Mouse (Mus musculus): Measurements from ENCODE around the gene Gstp1.

Gene Gstp1

DNA sequence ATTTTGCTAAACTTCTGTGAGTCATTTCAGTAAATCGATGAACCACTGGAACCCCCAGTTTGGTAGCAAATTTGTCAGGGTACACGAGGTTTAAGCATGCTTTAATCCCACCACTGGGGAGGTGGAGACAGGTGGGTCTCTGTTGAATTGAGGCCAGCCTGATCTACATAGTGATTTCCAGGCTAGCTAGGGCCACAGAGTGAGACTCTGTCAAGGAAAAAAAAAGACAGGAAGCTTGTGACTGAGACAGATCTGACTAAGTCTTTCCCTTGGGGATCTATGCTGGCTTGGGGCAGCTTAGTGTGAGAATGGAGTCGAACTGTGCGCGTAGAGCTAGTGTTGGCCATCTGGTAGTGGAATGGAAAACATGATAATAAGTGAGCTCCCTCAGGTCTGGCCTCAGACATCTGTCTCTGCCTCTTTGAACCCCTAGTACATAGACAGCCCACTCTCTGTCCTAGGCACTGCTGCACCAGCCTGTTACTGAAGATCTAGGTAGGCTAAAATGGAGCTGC is 14.8 kb upstream of the Gstp1 start:
- ChIA-PET POLR2A (interaction anchor here (0.6 to 8.7 kb wide), 27 partner anchors 10 to 600 kb away, joined by 3 to 98 read pairs (median 3); partner anchors contain the start of genes Cdk2ap2 (in 2 of the 4), Gstp1 (in 2 of the 4), Clcf1 (in 1 of the 4) and Ndufv1 (in 1 of the 4)), CTCF (interaction anchor here (0.6 to 4.7 kb wide), 64 partner anchors 8 to 345 kb away, joined by 3 to 53 read pairs (median 5); partner anchors contain the start of genes Ndufv1 (in 3 of the 4), Aip (in 2 of the 4), Acy3 (in 1 of the 4) and Cabp2 (in 1 of the 4))

DNA sequence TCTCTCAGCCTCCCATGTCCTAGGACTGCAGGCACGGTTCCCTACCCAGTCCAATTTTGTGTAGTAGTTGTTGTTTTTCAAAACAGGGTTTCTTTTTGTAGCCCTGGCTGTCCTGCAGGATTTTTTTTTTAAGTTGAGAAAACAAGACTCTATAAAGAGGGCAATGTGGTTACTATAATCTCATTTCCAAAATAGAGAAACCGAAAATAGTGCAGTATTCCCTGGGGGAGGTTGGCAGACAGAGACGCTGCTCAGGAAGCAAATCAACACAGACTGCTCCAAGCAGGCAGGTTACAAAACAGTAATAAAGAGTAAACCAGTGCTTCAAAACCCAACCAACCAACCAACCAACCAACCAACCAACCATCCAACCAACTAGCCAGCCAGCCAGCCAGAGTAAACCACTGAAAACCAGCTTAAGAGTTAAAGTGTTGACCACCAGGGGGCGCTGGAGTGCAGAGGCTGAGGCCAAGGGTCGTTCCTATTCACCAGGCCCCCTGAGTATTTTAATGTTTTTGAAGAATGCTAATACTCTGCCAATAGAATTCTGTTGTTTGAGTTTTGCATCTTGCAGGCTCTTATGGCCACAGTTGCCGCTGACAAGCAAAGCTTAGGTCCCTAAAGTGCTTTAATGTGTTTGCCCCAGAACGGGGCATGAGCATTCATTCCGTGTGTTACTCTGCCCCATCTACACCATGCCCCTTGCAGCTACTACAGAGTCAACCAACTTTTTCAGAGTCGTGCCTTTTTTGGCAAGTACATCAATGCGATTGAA is 14.1 kb upstream of the Gstp1 start:
- POLR2A ChIA-PET: interaction anchor here (0.5 to 8.7 kb wide), 27 partner anchors 8 to 600 kb away, joined by 3 to 98 read pairs (median 3); partner anchors contain the start of genes Cdk2ap2 (in 2 of the 4), Gstp1 (in 2 of the 4), Clcf1 (in 1 of the 4) and Ndufv1 (in 1 of the 4)
- CTCF ChIA-PET: interaction anchor here (0.5 to 4.7 kb wide), 104 partner anchors 9 to 989 kb away, joined by 3 to 53 read pairs (median 4); partner anchors contain the start of genes Ndufv1 (in 4 of the 4), Aip (in 2 of the 4), Cdk2ap2 (in 2 of the 4) and Pold4 (in 2 of the 4)

DNA sequence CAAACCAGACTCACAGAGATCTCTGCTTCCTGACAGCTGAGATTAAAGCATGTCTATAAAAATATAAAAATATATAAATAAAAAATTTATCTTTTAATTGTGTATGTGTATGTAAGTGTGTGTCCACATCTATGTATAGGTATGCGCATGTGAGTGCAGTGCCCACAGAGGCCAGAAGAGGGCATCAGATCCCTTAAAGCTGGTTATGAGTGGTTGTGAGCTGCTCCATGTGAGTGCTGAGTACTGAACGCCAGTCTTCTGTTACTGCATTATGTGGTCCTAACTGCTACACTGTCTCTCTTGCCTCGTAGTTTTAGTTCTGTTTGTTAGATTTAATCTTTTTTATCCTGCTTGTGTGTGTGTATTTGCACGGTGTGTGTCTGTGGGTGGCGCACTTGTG is 13.2 kb upstream of the Gstp1 start:
- POLR2A ChIA-PET: interaction anchor here in 2 of 4 experiments (0.9 to 8.7 kb wide), 11 partner anchors 8 to 459 kb away, joined by 3 to 98 read pairs (median 6); partner anchors contain the start of genes Cdk2ap2 (in 1 of the 2), Gstp1 (in 1 of the 2) and Pcx (in 1 of the 2)
- CTCF ChIA-PET: interaction anchor here (0.5 to 4.7 kb wide), 47 partner anchors 9 to 347 kb away, joined by 3 to 53 read pairs (median 5); partner anchors contain the start of genes Cdk2ap2 (in 2 of the 4), Ndufv1 (in 2 of the 4), Gm49405 (in 1 of the 4) and Grk2 (in 1 of the 4)

DNA sequence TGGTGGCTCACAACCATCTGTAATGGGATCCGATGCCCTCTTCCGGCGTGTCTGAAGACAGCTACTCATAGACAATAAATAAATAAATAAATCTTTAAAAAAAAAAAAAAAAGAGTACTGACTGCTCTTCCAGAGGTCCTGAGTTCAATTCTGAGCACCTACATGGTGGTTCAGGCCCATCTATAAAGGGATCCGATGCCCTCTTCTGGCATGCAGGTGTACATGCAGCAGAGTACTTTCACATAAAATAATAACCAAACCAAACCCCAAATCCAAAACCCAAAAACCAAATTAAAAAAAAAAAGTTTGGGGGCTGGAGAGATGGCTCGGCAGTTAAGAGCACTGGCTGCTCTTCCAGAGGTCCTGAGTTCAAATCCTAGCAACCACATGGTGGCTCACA is 11.3 kb upstream of the Gstp1 start:
- ChIA-PET CTCF (interaction anchor here in 3 of 4 experiments (0.6 to 4.8 kb wide), 17 partner anchors 8 to 330 kb away, joined by 3 to 39 read pairs (median 4); partner anchors contain the start of genes Gstp3 (in 2 of the 3), Aip (in 1 of the 3), Gm49405 (in 1 of the 3) and Ndufv1 (in 1 of the 3)), POLR2A (interaction anchor here in 3 of 4 experiments (0.6 to 8.7 kb wide), 10 partner anchors 9 to 129 kb away, joined by 3 to 98 read pairs (median 25); partner anchors contain the start of genes Ndufv1 (in 2 of the 3), Gstp1 (in 1 of the 3) and Gstp3 (in 1 of the 3))

DNA sequence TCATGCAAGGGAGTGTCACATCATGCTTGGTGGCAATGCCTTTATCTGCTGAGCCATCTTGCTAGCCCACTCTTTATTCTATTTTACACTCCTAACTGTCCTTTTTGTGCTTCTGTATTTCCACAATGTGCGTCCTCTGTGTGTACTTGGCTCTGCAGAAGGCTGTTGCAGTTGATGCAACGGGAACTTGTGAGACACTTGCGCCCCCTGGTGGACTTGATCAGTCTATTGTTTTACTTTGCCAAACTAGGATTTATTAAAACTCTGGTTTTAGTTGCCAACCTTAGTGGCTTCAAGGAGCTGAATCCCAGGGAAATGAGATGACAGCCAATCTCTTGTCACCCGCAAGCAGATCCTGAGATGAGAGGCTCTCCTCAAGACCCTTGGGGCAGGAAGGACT is 10.1 kb upstream of the Gstp1 start:
- ChIA-PET CTCF (interaction anchor here (0.6 to 4.8 kb wide), 22 partner anchors 9 to 649 kb away, joined by 3 to 39 read pairs (median 4); partner anchors contain the start of genes Gstp1 (in 2 of the 4), Ndufv1 (in 2 of the 4), Aldh3b1 (in 1 of the 4) and Gm49405 (in 1 of the 4)), POLR2A (interaction anchor here (0.6 to 8.7 kb wide), 52 partner anchors 9 to 1764 kb away, joined by 3 to 109 read pairs (median 10); partner anchors contain the start of genes Gm49405 (in 3 of the 4), Gstp1 (in 3 of the 4), Gstp3 (in 3 of the 4) and Ndufv1 (in 3 of the 4))

DNA sequence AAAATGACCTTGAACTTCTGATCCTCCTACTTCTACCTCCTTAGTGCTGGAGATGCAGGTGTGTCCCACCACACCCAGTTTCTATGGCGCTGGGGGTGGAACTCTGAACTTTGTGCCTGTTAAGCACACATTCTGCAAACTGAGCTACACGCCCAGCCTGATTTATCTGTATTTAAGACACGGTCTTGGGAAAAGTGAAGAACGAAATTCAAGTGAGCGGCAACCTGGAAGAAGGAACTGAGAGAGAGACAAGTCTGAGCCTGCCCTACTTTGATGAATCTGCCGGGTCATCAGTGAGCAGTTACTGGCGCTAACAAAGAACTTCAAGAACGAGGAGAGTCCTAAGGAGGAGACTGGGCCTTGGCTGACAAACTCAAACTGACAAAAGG is 9.1 kb upstream of the Gstp1 start:
- POLR2A ChIA-PET: interaction anchor here (0.6 to 8.7 kb wide), 121 partner anchors 8 to 514 kb away, joined by 3 to 109 read pairs (median 6); partner anchors contain the start of genes Gstp1 (in 4 of the 4), Gm49405 (in 3 of the 4), Gstp3 (in 3 of the 4) and Ndufv1 (in 3 of the 4)
- CTCF ChIA-PET: interaction anchor here (0.5 to 4.8 kb wide), 60 partner anchors 9 to 915 kb away, joined by 3 to 39 read pairs (median 4); partner anchors contain the start of genes Ndufv1 (in 4 of the 4), Gstp1 (in 3 of the 4), Cdk2ap2 (in 2 of the 4) and Gm49405 (in 2 of the 4)

DNA sequence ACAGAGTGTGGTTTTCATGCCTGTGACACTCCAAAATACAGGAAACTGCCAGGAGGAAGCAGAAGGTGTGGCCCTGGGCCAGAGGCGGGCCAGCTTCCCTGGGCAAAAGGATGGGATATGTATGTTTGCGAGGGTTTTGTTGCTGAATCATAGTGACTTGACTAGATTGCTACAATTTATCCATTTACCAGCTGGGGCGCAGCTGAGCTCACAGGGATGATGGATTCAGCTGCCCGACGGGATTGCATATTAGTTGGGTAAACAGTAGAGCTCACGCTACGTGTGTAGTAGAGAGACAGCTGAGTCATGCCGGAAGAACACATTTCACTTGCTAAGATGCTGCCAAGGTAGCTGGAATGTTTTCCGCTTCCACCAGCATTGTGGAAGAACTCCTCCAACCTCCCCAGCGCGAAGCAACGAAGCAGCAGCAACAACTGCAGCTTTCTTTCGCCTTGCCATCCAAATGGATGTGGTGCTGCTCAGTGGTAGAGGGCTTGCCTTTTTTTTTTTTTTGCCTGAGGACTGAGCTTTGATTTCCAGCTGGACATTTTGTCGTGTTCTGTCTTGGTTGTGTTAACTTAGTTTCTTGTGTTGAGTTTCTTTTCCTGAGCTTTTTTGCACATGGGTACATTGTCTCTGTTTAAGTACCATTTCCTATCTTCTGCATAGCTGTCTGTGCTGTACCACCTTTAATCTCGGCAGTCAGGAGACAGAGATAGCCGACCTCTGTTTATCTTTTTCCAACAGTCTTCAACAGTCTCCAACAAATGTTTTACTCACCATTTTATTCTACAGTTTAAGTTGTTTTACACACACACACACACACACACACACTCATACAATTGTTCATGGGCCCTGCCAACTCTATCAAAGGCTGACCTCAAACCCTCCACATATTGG is 8.4 kb upstream of the Gstp1 start, which contains the start of gene Gstp2:
TSS of gene Gstp2 (minus strand) at position 58 of the 900 bp plus-strand sequence.
- POLR2A ChIA-PET: interaction anchor here (0.6 to 8.7 kb wide), 149 partner anchors 8 to 1795 kb away, joined by 3 to 109 read pairs (median 5); partner anchors contain the start of genes Gstp1 (in 4 of the 4), Ndufv1 (in 4 of the 4), Cdk2ap2 (in 3 of the 4) and Gm49405 (in 3 of the 4)
- CTCF ChIA-PET: interaction anchor here (0.5 to 4.8 kb wide), 68 partner anchors 8 to 916 kb away, joined by 3 to 39 read pairs (median 4); partner anchors contain the start of genes Ndufv1 (in 4 of the 4), Cdk2ap2 (in 2 of the 4), Gm49405 (in 2 of the 4) and Nudt8 (in 2 of the 4)

DNA sequence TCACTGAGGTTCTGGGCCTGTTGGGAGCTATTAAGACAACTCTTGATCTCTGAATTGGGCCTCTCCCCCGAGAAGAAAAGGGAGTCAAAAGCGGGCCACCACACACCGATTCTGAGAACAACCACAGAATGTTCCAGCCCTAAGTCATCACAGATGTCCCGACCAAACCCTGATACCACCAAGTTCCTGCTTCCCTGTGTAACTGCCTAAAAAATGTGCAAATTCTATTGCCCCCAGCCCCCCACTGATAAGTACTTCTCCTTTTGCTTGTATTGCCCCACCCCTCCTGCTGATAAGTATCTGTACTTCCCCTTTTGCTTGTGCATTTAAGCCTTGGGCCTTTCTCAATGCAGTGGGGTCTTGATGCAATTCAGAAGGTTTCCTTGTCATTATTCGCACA is 6.3 kb upstream of the Gstp1 start:
- ChIA-PET POLR2A (interaction anchor here in 3 of 4 experiments (0.6 to 5.1 kb wide), 12 partner anchors 7 to 201 kb away, joined by 3 to 82 read pairs (median 4); partner anchors contain the start of gene Gstp1 (in 1 of the 3)), CTCF (interaction anchor here in 2 of 4 experiments (0.6 to 2.8 kb wide), 4 partner anchors 13 to 1156 kb away, joined by 3 to 10 read pairs (median 4); no protein-coding TSS in a partner anchor)

DNA sequence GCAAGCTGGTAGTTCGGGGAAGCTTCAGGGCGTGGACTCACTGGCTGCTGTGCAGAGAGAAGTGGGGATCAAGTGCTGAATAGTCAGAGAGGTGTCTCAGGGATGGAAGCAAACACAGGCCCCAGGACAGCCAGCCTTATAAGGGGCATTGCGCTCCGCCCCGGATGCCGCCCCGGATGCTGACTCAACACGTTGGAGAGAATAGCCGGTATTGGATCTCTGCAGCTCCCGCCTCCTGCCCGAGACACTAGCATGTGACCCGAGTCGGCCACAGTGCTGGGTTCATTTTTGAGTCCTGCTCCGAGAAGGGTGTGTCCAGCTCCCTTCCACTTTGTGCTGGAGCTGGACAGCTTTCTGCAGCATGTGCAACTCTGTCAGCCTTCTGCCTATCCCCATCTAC is 4.3 kb upstream of the Gstp1 start:
- ChIA-PET CTCF (interaction anchor here (0.6 to 2.7 kb wide), 20 partner anchors 9 to 1008 kb away, joined by 3 to 20 read pairs (median 5); partner anchors contain the start of genes Ndufv1 (in 2 of the 4), Aip (in 1 of the 4), Aldh3b2 (in 1 of the 4) and Gm49405 (in 1 of the 4)), POLR2A (interaction anchor here in 3 of 4 experiments (0.6 to 4.3 kb wide), 116 partner anchors 8 to 505 kb away, joined by 3 to 42 read pairs (median 4); partner anchors contain the start of genes Cdk2ap2 (in 3 of the 3), Ndufv1 (in 3 of the 3), 1810055G02Rik (in 2 of the 3) and Gm49405 (in 2 of the 3))

DNA sequence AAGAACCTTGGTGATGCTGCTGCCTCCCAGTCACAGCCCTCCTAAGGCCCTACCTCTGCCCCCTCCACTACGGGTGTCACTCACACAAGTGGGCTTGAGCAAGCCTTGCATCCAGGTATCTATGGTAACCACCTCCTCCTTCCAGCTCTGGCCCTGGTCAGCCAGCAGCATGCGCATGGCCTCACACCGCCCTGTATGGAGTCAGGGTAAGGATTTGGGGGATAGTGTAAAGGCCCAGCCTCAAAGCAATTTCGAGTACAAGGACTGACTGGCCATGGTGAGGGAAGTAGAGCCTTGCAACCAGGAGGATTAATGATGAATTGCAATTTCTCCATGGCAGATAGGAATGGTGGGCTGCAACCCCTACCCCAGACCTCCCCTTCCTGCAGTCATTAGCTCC is 3.7 kb upstream of the Gstp1 start:
- ChIA-PET CTCF (interaction anchor here in 3 of 4 experiments (0.6 to 2.7 kb wide), 13 partner anchors 10 to 951 kb away, joined by 3 to 20 read pairs (median 6); partner anchors contain the start of genes Aip (in 1 of the 3), Gm49405 (in 1 of the 3), Ndufv1 (in 1 of the 3) and Nudt8 (in 1 of the 3)), POLR2A (interaction anchor here in 3 of 4 experiments (0.6 to 4.3 kb wide), 86 partner anchors 7 to 504 kb away, joined by 3 to 42 read pairs (median 5); partner anchors contain the start of genes Cdk2ap2 (in 3 of the 3), Ndufv1 (in 3 of the 3), Gm49405 (in 2 of the 3) and Gstp3 (in 2 of the 3))

DNA sequence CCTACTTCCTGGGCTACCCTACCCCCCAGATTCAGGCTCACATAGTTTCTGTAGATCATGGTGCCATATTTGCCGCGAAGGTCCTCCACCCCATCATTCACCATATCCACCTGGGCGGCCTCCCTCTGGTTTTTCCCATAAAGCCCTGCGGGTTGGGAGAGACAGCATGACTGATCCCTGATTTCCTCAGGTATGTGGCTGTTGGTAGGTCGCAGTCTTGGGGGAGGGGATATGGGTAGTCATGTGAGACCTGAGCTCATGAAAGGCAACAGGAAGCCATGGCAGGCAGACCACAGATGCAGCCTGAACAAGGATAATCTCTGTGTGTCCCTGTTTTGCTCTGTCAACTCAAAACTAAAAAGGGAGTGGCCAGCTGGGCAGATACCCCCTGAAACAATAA is 3.2 kb upstream of the Gstp1 start:
- POLR2A ChIA-PET: interaction anchor here in 3 of 4 experiments (1.3 to 4.3 kb wide), 17 partner anchors 9 to 151 kb away, joined by 3 to 42 read pairs (median 13); partner anchors contain the start of genes Ndufv1 (in 3 of the 3), Gm49405 (in 2 of the 3), Nudt8 (in 2 of the 3) and Acy3 (in 1 of the 3)
- CTCF ChIA-PET: interaction anchor here in 2 of 4 experiments (0.6 to 2.7 kb wide), 5 partner anchors 11 to 952 kb away, joined by 3 to 20 read pairs (median 10); partner anchors contain the start of gene Ndufv1 (in 1 of the 2)

DNA sequence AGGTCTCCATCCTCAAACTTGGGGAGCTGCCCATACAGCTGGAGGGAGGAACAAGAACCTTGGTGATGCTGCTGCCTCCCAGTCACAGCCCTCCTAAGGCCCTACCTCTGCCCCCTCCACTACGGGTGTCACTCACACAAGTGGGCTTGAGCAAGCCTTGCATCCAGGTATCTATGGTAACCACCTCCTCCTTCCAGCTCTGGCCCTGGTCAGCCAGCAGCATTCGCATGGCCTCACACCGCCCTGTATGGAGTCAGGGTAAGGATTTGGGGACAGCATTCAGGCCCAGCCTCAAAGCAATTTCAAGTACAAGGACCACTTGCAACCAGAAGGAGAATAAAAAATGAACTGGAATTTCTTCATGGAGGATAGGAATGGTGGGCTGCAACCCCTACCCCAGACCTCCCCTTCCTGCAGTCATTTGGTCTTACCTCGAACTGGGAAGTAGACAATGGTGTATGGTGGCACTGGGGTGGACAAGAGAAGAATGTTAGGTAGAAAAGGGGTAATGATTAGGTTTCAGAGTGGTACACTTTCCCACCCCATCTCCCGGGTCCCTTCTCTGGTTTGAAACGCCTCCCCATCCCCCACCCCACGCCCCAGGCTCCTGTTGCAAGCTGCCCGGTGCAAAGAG is 514 bp downstream of the Gstp1 start:
- POLR2A ChIA-PET: interaction anchor here (0.5 to 5.0 kb wide), 46 partner anchors 9 to 346 kb away, joined by 3 to 82 read pairs (median 4); partner anchors contain the start of genes Gstp2 (in 4 of the 4), Gm49405 (in 3 of the 4), Nudt8 (in 3 of the 4) and Cdk2ap2 (in 2 of the 4)

DNA sequence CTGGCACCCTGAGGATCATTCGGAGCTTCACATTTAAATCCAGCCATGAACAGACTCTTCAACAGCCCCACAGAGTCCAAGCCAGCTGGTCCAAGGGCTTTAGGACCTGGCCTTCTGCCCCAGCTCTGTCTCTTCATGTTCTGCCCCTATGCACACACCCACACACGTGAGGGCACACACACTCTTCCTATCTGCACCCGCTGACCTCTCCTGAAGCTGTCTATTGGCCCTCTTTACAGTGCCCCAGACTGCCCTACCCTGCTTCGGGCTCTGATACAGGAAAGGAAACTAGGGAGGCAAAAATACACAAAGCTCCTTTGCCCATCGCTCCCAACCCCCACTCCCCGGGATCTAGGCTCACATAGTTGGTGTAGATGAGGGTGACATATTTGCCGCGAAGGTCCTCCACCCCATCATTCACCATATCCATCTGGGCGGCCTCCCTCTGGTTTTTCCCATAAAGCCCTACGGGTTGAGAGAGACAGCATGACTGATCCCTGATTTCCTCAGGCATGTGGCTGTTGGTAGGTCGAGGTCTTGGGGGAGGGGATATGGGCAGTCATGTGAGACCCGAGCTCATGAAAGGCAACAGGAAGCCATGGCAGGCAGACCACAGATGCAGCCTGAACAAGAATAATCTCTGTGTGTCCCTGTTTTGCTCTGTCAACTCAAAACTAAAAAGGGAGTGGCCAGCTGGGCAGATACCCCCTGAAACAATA is 1.3 kb downstream of the Gstp1 start:
- ChIA-PET CTCF (interaction anchor here in 2 of 4 experiments (0.9 to 1.3 kb wide), 4 partner anchors 10 to 37 kb away, joined by 3 to 5 read pairs (median 4); partner anchors contain the start of genes Gstp2 (in 1 of the 2) and Ndufv1 (in 1 of the 2)), POLR2A (interaction anchor here in 3 of 4 experiments (0.5 to 5.0 kb wide), 21 partner anchors 10 to 277 kb away, joined by 3 to 82 read pairs (median 3); partner anchors contain the start of genes Gstp2 (in 3 of the 3), Gm49405 (in 2 of the 3), Ndufv1 (in 2 of the 3) and Nudt8 (in 2 of the 3))

More for the DNA sequence above, 514 bp downstream of the Gstp1 start:
- CTCF ChIA-PET: interaction anchor here (0.6 to 2.2 kb wide), 11 partner anchors 10 to 681 kb away, joined by 3 to 7 read pairs (median 4); partner anchors contain the start of gene Ndufv1 (in 1 of the 4)
